ENCODE assay signal across 1 mouse cellular context in genomic region chr7:127841340-127842000, GRCm38 (mm10).
TF ChIP-seq lines count a peak whose summit lies in the region.

No protein-coding gene starts in this region.

TF ChIP-seq in MEL, 35 proteins besides CTCF, POLR2A, EP300 and RAD21 (continued from another document):
- TF ChIP-seq MYC (IDR thresholded peaks at IDR 0.05; ENCODE audit: low read depth, low read length), result peak; percentile 51; the same call in 1 of the 2 replicates
- peak; percentile 62; the same call in 1 of the 2 replicates for TF ChIP-seq ZMIZ1 (IDR thresholded peaks at IDR 0.05; ENCODE audit: low read depth, low read length)
- no peak for TF ChIP-seq MAFK (IDR thresholded peaks at IDR 0.05; ENCODE audit: borderline replicate concordance, low read depth, low read length)
- TF ChIP-seq ZC3H11A (IDR thresholded peaks at IDR 0.05; ENCODE audit: low read depth, low read length), result no peak
- no peak for TF ChIP-seq RCOR1 (IDR thresholded peaks at IDR 0.05; ENCODE audit: low read depth, low read length)
- peak; percentile 28; the same call in 1 of the 2 replicates for TF ChIP-seq TCF12 (IDR thresholded peaks at IDR 0.05; ENCODE audit: low read depth, low read length)
- TF ChIP-seq MEF2A (IDR thresholded peaks at IDR 0.05; ENCODE audit: extremely low read depth, insufficient replicate concordance, low read depth, low read length, poor library complexity, severe bottlenecking), result no peak
- peak; percentile 78 for TF ChIP-seq ELF1 (IDR thresholded peaks at IDR 0.05; ENCODE audit: low read depth, low read length)
- peak; percentile 94 for TF ChIP-seq CHD2 (IDR thresholded peaks at IDR 0.05; ENCODE audit: low read length)
- TF ChIP-seq KAT2A (conservative IDR thresholded peaks at IDR 0.05; ENCODE audit: low read depth, low read length), result no peak; the same call in 1 of the 2 replicates
- TF ChIP-seq ZNF384 (IDR thresholded peaks at IDR 0.05; ENCODE audit: low read depth, low read length), result no peak
- TF ChIP-seq MAZ (IDR thresholded peaks at IDR 0.05; ENCODE audit: low read depth, low read length), result peak; percentile 85
- peak; percentile 48; the same call in 1 of the 2 replicates for TF ChIP-seq TBP (IDR thresholded peaks at IDR 0.05; ENCODE audit: low read depth, low read length)
- TF ChIP-seq MXI1 (IDR thresholded peaks at IDR 0.05; ENCODE audit: low read depth, low read length), result peak; percentile 84
- TF ChIP-seq POLR2AphosphoS5 (IDR thresholded peaks at IDR 0.05; ENCODE audit: borderline replicate concordance, low read depth, low read length), result no peak
- peak; percentile 94 for TF ChIP-seq BHLHE40 (IDR thresholded peaks at IDR 0.05; ENCODE audit: borderline replicate concordance, low read depth, low read length)
- TF ChIP-seq USF1 (IDR thresholded peaks at IDR 0.05; ENCODE audit: low read depth, low read length), result peak; percentile 98
